Mouse (Mus musculus): ENCODE data around the gene Gab1.

DNA sequence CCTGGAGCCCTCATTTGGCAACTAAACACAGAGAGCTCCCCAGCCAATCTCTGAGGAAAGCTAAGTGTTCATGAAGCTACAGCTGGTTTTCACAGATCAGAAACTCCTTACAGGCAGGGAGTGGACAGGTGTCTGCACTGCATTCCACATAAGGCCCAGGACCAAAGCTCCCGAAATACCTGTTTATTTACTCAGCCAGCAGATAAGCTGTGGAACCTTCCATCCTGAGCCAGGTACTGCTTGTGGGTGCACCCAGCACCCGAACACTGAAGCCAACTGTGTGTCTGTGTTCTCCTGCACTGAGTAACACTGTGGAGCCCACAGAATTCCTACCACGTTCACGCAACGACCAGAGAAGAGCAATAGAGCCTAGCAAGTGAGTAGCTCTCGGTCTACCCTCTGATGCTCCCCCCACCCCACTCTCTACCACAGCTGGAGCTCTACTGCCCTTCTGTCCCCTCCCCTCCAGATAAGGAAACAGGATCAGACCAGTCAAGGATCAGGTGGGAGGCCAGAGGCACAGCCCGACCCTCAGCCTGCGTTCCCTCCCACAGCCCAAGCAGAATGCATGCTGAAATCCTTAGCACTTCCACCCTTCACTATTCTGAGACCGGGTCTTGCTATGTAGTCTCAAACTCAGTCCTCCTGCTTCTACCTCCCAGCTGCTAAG is 9.6 kb downstream of the Gab1 start:
- TF ChIP-seq POLR2A (IDR thresholded peaks at IDR 0.05; ENCODE audit: borderline replicate concordance, low read depth, low read length) (no peak), CTCF (IDR thresholded peaks at IDR 0.05; ENCODE audit: low read depth, low read length) (no peak)

Data from bone marrow macrophage, adult 2 months (primary cell).